Mouse (Mus musculus) G1E (cell line): ENCODE measurements at regions not wholly inside any gene's neighbourhood (a gene's known extent, or its start where the extent isn't known, plus 50 kb on each side); places are given as distances from the start of the nearest gene placed in this dataset.

Source experiments
- ATAC-seq: 2 replicates; pipeline ENCODE4 v1.8.0; 2016; ENCODE audit warnings: mild to moderate bottlenecking; ENCODE audit not compliant: insufficient number of reproducible peaks, poor library complexity, low FRiP score, severe bottlenecking; ENCODE audit errors: extremely low read depth
- DNase-seq: peaks from one replicate; pipeline ENCODE4 v3.0.0; 2012; ENCODE audit warnings: low spot score
- H3K27me3 ChIP-seq: 2 replicates; pipeline ENCODE4 v1.6.1; 2012; ENCODE audit warnings: mild to moderate bottlenecking, low read length, inconsistent platforms; ENCODE audit not compliant: insufficient read depth
- H3K36me3 ChIP-seq: replicated peaks from 2 replicates; pipeline ENCODE3; 2012; ENCODE audit warnings: mild to moderate bottlenecking, inconsistent platforms
- H3K4me1 ChIP-seq: 2 replicates; pipeline ENCODE4 v1.6.1; 2012; ENCODE audit warnings: low read depth, low read length, inconsistent platforms, mixed read lengths; ENCODE audit not compliant: insufficient read depth
- H3K4me3 ChIP-seq: 2 replicates; pipeline ENCODE4 v1.5.1; 2012; ENCODE audit warnings: low read depth, mild to moderate bottlenecking, inconsistent platforms, low read length, moderate library complexity, mixed read lengths
- H3K9me3 ChIP-seq: replicated peaks from 2 replicates; pipeline ENCODE4 v1.6.1; 2012; ENCODE audit warnings: inconsistent platforms
- CTCF ChIP-seq: IDR thresholded peaks from 2 replicates; pipeline ENCODE4 v1.5.1; 2012; ENCODE audit warnings: low read depth, low read length, inconsistent platforms, mixed read lengths
- GATA1 ChIP-seq: IDR thresholded peaks from 2 replicates; pipeline ENCODE4 v1.6.1; 2012; ENCODE audit warnings: borderline replicate concordance, low read length, inconsistent platforms, mixed read lengths
- GATA2 ChIP-seq: IDR thresholded peaks from 2 replicates; pipeline ENCODE4 v1.6.1; 2012; ENCODE audit warnings: low read depth, low read length, inconsistent platforms, borderline replicate concordance
- POLR2AphosphoS5 ChIP-seq: IDR thresholded peaks from 2 replicates; pipeline ENCODE4 v1.6.1; 2012; ENCODE audit warnings: low read depth, low read length, inconsistent platforms; ENCODE audit not compliant: insufficient replicate concordance
- TAL1 ChIP-seq: conservative IDR thresholded peaks from 2 replicates; pipeline ENCODE4 v1.6.1; 2012; ENCODE audit warnings: low read depth, low read length, inconsistent platforms, mixed read lengths

DNA sequence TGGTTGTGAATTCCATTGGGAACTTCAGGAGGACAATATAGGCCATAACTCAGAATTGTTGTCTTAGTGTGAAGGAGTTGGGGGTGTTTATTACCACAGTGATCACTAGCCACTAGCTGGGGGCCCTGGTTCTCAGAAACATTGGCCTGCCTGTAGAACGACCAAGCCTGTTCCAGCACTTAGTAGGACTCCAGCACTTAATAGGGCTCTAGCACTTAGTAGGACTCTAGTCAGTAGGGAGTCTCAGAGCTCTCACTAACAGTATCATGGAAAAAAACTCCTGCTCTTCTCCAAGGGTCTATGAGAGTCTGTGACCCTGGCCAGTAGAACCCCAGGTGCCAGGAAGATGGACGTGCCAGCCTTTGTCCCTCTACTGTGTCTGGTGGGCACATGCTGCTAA is 56.8 kb upstream of the Gm3045 start:
- H3K4me1 ChIP-seq, result no peaks in the 10 kb centered on the region
- TF ChIP-seq POLR2AphosphoS5, result no peak
- TF ChIP-seq GATA2, result no peak
- TF ChIP-seq GATA1, result no peak
- TF ChIP-seq TAL1, result no peak
- TF ChIP-seq CTCF, result no peak
- DNase-seq (no peak), ATAC-seq (no peak)
- no peaks in the 10 kb centered on the region for H3K36me3 ChIP-seq
- no peak overlapping the region for H3K4me3 ChIP-seq
- H3K9me3 ChIP-seq, result peaks cover 85% of the 10 kb centered on the region
- no peaks in the 10 kb centered on the region for H3K27me3 ChIP-seq

DNA sequence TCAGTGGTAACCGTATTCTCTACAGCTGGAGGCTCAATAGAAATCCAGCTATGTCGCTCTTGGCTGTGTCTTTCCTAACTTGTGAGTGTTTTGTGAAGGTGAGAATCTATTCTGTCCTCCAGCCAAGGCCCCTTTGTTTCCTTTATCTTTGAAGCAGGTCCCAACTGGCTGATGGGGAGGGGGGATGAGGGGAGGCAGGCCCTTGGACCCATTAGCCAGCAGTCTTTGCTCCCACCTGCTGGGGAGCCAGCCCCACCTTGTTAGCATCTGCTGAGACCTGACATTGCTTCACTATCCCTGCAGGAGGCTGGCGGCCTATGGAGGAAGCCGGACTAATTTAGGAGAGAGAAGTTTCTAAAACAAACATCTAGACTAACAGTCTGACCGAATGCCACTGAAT is 55.0 kb upstream of the Gm3045 start:
- no peak for DNase-seq

GRCm38 (mm10) chr13:56372003-56372725 is 54.2 kb upstream of the Gm3045 start:
- DNase-seq, result no peak
- Histone ChIP-seq H3K4me1 (no peaks in the 10 kb centered on the region), H3K4me3 (no peak overlapping the region; the same call in 1 of the 2 replicates), H3K36me3 (no peaks in the 10 kb centered on the region), H3K9me3 (peaks cover 79% of the 10 kb centered on the region), H3K27me3 (no peaks in the 10 kb centered on the region)
- TF ChIP-seq POLR2AphosphoS5 (no peak), CTCF (no peak), GATA1 (no peak), TAL1 (no peak), GATA2 (no peak)
- ATAC-seq, result no peak

More for the DNA sequence above, 55.0 kb upstream of the Gm3045 start:
- TF ChIP-seq POLR2AphosphoS5, result no peak
- no peak for TF ChIP-seq GATA1
- TF ChIP-seq CTCF, result no peak
- TF ChIP-seq TAL1, result no peak
- no peak for TF ChIP-seq GATA2
- no peaks in the 10 kb centered on the region for H3K36me3 ChIP-seq
- H3K27me3 ChIP-seq, result no peaks in the 10 kb centered on the region
- H3K4me1 ChIP-seq, result no peaks in the 10 kb centered on the region
- no peak for ATAC-seq
- no peak overlapping the region for H3K4me3 ChIP-seq
- H3K9me3 ChIP-seq, result peaks cover 79% of the 10 kb centered on the region

DNA sequence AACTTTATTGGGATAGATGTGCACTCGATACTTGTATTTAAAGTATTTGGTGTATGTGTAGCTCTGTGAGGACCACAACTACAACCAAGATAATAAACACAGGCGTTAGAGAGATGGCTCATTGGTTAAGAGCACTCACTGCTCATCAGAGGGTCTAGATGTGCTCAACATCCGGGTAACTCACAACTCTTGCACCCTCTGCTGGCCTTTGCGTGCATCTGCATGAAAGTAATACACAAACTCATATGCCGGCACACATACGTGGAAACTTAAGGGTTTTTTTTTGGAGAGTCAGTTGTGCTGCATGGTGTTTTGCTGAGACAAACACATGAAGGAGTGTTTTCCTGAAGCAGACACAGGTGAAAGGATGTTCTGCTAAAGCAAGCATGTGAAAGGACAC is 53.7 kb upstream of the Gm3045 start:
- Histone ChIP-seq H3K36me3 (no peaks in the 10 kb centered on the region), H3K27me3 (no peaks in the 10 kb centered on the region), H3K4me3 (no peak overlapping the region), H3K9me3 (peaks cover 74% of the 10 kb centered on the region), H3K4me1 (no peaks in the 10 kb centered on the region)
- DNase-seq (no peak), ATAC-seq (no peak)
- TF ChIP-seq GATA1 (no peak), POLR2AphosphoS5 (no peak), TAL1 (no peak), GATA2 (no peak), CTCF (no peak)
